Comparison of ENCODE assay signal across 12 mouse cellular contexts in the genomic region with DNA sequence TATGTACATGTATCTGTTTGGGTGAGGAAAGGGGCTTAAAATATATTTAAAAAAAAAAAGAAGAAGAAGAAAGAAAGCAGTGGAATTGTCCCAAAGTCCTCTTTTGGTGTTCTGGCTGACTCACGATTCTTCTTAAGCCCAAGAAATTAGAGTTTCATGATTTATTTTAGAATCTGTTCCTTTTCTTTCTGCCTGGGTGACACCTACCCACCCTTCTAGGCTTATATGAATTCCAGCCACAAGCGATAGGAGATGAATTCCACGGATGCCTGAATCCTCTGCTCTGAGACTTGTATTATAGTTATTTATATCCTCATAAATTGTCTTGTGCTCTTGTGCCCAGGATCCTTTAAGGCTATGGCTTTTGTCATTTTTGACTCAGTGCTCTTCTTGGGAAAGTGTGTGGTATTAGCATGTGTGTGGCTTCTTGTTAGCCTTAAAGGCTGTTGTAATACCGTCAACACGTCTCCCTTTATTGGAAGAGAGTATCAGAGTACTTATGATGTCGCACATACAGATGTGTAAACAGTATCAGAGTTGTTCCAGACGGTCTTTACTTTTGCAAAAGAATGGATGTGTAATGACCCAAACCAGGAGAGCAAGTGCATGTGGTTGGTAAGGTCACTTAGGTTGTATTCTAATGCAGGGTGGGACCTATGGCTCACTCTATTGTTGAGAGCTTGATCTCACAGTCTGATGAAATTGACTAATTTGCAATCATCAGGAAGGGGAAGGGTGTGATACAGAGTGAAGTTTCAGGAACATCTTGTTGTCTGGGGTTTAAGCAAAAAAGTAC.
"Had no signal": no experiment of that assay in that cellular context is flagged by ENCODE, and none has a peak within 500 bp of the region (broad histone marks: within the 10 kb centered on the region; RNA-seq: fewer than 3 reads in every experiment).

No protein-coding gene starts in this region.

- H3K36me3 ChIP-seq: liver, embryonic 12.5 days; midbrain, embryonic 12.5 days had no signal

- H3K27ac ChIP-seq: limb, embryonic 15.5 days; liver, embryonic 12.5 days; macrophage; midbrain, embryonic 12.5 days; stomach, embryonic 15.5 days had no signal

- H3K4me2 ChIP-seq: limb, embryonic 15.5 days; liver, embryonic 12.5 days; lung, embryonic 14.5 days; midbrain, embryonic 12.5 days; stomach, embryonic 15.5 days had no signal

- H3K9me3 ChIP-seq: limb, embryonic 15.5 days; liver, embryonic 12.5 days; midbrain, embryonic 12.5 days; stomach, embryonic 15.5 days had no signal

- H3K4me1 ChIP-seq: limb, embryonic 15.5 days; liver, embryonic 12.5 days; megakaryocyte, embryonic 14.5 days; midbrain, embryonic 12.5 days; stomach, embryonic 15.5 days had no signal

- DNase-seq: kidney, postnatal 14 days; lung, embryonic 14.5 days; lung, postnatal 10 days; right cerebral cortex, postnatal 14 days; thymus, postnatal 36 days had no signal

- H3K9ac ChIP-seq: limb, embryonic 15.5 days; liver, embryonic 12.5 days; lung, embryonic 14.5 days; midbrain, embryonic 12.5 days; stomach, embryonic 15.5 days had no signal

- H3K4me3 ChIP-seq: limb, embryonic 15.5 days; liver, embryonic 12.5 days; megakaryocyte, embryonic 14.5 days; midbrain, embryonic 12.5 days; stomach, embryonic 15.5 days had no signal

- ATAC-seq: liver, embryonic 12.5 days; midbrain, embryonic 16.5 days had no signal

- H3K27me3 ChIP-seq: limb, embryonic 15.5 days; liver, embryonic 12.5 days; megakaryocyte, embryonic 14.5 days; midbrain, embryonic 12.5 days; stomach, embryonic 15.5 days had no signal
